Mouse (Mus musculus) brain, embryonic 14.5 days (tissue): ENCODE data around the gene Etl4.

Experiments
- CTCF ChIP-seq: fragments of 200-500 bp; IDR thresholded peaks from 2 replicates; pipeline ENCODE4 v1.5.1; 2012; ENCODE audit warnings: inconsistent platforms, mild to moderate bottlenecking, moderate library complexity, borderline replicate concordance; ENCODE audit not compliant: insufficient read depth, insufficient read length; ENCODE audit errors: extremely low read depth
- POLR2A ChIP-seq: fragments of 200-500 bp; IDR thresholded peaks from 2 replicates; pipeline ENCODE4 v1.6.1; 2012; ENCODE audit warnings: mild to moderate bottlenecking, inconsistent platforms, borderline replicate concordance; ENCODE audit not compliant: poor library complexity, insufficient read depth, insufficient read length, severe bottlenecking; ENCODE audit errors: extremely low read depth

DNA sequence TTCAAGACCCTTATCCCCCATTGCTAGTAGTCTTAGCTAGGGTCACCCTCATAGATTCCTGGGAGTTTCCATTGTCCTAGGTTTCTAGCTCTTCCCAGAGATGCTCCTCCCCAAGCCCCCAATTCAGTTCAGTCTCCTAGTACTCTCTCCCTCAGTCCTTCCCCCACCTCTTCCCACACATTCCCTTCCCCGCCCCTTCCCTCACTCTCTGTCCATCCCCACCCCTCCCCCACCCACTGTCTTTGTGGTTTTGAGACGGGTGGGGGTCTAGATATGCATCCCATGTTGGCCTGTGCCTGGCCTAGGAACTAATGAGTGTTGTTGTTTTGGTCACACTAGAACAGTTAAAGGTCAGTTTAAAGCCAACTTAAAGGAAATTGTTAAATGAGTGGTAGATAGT is 817.4 kb downstream of the Etl4 start:
- TF ChIP-seq CTCF: no peak
- TF ChIP-seq POLR2A: no peak
